Mouse (Mus musculus): ENCODE measurements around the gene Cdk2ap1.
A peak's percentile ranks its signal among the peaks of the same experiment; 100 is the strongest.
"Not testable (repeated sequence)": the region's sequence is repeated elsewhere in the genome, so short reads cannot be mapped to it uniquely, and the experiment has no call there.

Gene Cdk2ap1

DNA sequence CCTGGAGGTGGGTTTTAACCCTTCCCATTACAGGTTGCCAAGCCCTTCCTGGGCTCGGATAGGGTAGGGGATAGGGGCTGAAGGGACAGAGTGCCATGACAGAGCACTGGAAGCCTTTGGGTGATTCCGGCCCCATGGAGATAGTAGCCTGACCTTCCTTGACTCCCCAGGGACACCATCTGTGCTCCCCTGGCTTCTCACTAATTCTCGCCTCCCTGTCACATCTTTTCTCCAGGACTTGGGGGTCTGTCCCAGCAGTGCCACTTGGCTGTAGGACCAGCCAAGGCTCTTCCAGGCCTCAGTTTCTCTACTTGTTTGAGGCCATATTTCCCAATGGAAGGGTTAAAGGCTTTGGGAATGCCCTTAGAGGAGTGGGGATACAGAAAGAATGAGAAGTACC is 11.3 kb downstream of the Cdk2ap1 start:
- no peak for DNase-seq (ENCODE audit: low spot score)

DNA sequence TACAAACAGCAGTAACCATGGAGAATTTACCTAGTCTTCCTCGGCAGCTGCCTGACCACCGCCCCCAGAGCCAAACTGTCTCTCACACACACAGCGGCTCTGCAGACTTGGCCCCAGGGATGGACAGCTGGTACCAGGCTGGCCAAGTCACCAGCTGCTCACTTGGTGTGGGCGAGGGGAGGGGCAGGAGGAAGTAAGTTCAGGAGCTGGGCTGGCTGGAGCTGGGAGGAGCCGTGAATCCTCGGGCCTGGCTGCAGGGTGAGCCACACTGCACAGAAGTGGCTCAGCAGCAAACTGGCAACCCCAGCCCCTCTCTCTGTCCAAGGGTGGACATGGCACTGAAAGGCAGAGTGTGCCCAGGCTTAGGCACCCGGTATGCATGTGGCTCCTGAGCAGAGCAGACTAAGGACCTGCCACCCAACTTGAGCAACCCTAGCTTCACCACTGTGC is 11.7 kb downstream of the Cdk2ap1 start:
- no peak for DNase-seq (ENCODE audit: low spot score)

DNA sequence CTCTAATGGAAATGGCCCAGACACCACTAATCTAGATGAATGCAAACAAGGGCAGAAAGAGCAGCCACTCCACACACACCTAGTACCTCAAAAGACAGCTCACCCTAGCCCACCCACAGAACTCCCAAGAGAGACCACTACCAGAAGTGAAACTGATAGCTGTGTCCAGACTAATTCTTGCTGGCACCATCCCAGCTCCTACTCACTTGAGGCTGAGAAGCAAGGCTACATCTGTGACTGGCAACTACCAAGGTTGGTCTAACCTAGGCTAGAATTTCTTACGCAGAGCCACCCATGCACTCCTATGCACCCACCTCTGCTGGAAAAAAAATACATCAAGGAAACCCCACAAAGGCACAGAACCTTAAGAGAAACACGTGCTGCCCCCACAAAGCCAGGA is 12.5 kb downstream of the Cdk2ap1 start:
- no peak for DNase-seq (ENCODE audit: low spot score)

DNA sequence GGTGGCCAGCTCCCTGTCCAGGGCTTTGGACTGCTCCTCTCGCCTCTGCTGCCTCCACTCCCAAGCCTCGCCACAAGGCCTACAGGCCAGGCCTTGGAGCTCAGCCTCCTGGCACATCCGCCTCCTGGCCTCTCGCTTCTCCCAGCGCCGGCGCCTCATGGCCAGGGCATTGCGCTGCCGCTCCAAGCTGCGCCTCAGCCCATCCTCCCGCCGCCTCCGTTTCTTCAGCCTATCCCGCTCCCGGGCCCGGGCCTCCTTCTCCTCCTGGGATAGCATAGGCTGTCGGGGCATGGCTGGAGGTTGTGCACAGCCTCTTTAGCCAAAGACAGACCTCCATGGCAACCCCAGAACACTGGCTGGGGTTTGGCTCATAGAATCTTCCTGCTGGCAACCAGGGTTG is 13.7 kb downstream of the Cdk2ap1 start:
- DNase-seq (ENCODE audit: low spot score), result no peak

DNA sequence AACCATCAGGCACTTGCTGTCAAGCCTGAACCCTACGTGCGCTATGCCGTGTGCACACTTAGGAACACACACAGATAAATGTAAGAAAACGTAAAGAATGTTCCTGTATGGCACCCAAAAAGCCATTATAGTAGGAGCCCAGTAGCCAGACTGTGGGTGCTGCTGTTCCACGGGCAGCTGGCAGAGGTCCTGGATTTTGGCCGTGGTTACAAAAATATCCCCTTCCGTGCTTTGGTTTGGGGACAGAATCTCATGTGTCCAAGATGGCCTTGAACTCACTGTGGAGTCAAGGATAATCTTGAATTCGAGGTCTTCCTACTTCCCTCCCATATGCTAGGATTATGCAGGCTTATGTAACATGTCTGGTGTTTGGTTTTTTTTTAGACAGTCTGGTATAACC is 20.0 kb downstream of the Cdk2ap1 start:
- DNase-seq (ENCODE audit: low spot score), result no peak

DNA sequence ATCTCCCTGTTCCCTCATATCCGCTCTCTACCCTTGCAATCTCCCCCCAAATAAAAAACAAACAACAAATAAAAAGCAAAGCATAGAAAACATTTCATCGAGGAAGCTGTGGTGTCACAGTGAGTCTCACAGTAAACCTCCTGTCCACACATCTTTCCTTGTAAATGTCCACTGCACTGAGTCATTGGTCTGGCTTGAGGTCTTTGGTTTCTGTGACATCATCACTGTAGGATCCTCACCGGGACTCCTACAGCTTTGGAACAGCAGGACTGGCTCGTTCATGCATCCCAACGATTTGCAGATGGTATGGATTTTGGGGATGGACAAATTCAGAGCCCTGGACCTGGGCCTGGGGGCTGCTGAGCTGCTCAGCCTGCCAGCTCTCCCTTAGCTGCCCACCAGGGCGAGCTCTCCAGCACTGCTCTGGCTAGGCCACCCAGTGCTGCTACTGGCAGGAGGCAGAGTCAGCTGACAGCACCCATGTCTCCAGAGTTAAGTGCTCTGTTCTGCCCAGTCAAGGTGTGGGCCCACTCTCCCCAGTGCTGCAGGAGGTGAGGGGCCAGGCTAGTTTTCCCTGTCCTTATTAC is 21.0 kb downstream of the Cdk2ap1 start:
- DNase-seq (ENCODE audit: low spot score), result not testable (repeated sequence)

DNA sequence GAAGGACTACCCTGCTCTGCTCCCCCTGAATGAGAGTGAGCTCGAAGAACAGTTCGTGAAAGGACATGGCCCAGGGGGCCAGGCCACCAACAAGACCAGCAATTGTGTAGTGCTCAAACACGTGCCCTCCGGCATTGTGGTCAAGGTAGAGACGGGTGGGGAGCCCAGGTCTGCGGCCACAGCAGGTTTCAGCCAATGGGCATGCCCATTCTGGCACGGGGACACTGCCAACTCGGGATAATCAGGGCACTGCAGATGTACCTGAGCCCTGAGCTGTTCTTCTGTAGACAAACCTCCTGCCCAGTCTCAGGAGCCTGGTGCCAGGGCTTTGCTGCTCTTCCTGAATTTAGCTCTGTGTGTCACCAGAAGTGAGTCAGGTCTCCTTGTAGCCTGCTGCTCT is 24.1 kb downstream of the Cdk2ap1 start:
- DNase-seq (ENCODE audit: low spot score), result no peak

DNA sequence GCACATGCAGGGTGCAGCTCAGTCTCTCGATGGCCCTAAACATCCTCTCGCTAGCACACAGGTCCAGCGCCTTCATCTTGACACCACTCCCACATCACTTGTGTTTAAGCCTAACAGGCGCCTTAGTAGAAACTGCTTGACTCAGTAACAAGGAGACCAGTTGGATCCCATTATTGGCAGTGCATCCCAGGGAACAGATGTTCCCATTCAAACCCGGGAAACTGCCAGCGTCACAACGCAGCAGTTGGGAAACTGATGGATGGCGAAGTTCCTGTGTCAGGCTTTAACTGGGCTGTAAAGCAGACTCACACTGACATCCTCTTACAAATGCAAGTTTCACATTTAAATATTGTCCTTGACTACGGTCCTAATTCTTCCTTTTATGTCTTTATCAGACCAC is 25.0 kb downstream of the Cdk2ap1 start:
- no peak for DNase-seq (ENCODE audit: low spot score)

DNA sequence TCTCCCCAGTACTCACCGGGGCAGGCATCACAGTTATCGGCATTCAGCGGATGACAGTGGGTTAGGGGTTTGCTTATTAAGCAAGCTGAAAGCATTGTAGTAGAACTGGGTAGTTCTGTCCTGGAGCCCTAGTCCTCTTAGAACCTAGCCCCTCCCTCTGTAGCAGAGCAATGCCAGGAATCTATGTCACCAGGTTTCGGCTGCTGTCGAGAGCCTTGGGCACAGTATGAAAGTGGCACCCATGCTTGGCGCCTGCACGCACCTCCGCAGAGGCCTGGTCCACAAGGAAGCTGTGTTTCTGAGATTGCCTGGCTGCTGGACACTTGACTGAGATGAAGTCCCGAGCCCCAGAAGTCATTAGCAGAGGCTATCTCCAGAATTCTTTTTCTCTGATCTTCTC is 25.8 kb downstream of the Cdk2ap1 start:
- no peak for DNase-seq (ENCODE audit: low spot score)

DNA sequence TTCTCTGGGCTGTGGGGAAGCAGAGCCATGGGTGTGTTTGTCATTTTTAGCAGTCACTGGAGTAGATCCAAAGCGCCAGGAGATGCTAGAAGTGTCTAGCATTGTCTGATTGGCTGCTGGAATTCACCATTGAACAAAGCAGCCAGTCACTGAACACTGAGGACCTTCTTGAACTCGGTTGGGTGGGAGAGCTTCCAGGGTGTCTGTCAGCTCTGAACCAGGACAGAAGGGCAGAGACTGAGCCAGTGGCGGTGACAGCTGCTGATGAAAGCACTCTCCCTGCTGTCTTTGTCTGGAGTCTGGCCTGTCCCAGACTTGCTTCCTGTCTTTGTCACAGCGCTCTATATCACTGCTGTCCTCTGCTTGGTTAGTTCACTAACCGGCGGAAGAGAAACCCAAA is 28.5 kb downstream of the Cdk2ap1 start:
- no peak for DNase-seq (ENCODE audit: low spot score)

DNA sequence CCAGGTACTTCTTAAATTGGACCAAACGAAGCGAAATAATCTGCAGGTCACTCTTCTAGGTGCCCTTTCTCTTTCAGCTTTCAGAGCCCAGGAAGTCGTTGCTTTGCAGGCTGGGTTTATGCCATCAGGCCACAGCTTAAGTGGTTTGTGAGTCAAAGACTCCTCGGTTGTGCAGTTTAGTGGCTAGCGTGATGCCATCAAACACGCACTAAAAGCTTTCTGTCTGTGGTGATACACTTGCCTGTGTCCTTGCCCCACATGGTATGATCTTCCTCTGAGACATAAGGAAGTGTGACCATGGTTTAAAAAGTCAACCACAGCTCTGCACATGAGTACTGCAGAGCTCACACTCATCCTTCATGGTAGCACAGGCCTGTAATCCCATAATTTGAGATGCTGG is 32.8 kb downstream of the Cdk2ap1 start:
- no peak for DNase-seq (ENCODE audit: low spot score)

DNA sequence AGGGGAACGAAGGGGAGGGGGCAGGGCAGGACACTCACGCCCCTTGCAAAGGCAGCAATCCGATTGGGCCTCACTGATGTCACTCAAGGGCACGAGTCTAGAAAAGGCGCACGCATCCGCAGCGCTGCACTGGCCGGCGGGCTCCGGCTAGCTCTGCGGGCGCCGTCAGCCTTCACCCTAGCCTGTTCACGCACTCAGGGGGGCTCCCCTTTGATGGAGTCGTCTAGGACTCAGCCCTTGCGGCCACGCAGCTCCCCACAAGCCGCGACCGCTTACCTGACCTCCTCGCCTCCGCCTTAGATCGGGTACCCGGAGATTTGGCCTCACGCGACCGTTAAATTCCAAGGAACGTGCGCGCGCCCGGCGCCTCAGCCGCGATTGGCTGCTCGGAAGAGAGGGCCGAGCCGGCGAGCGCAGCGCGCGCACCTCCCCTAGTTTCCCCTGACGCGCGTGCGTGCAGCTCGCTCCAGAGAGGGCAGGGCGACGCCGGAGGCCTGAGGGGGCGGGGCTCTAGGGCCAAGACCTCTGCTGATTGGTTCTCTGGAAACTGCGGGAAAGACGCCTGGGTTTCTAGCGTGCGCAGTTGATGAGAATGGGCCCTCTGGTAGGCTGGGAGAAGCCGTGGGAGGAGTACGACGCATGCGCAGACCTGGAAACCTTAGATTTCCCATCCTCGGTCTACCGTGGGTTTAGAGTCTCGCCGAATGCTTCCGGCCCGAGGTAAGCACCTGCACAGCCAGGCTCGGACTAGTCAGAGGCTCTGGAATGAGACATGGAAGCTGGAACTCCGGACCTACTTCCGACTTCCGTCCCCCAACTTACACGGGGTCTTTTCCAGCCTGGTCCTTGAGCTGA is 35.1 kb downstream of the Cdk2ap1 start, which contains the start of the genes Mphosph9 and 2810006K23Rik:
Gene Mphosph9 (minus strand): TSS at position 463 of the 855 bp plus-strand sequence.
Gene 2810006K23Rik (plus strand): TSS at position 580 of the 855 bp plus-strand sequence.
- peak; percentile 99 for DNase-seq (ENCODE audit: low spot score)

DNA sequence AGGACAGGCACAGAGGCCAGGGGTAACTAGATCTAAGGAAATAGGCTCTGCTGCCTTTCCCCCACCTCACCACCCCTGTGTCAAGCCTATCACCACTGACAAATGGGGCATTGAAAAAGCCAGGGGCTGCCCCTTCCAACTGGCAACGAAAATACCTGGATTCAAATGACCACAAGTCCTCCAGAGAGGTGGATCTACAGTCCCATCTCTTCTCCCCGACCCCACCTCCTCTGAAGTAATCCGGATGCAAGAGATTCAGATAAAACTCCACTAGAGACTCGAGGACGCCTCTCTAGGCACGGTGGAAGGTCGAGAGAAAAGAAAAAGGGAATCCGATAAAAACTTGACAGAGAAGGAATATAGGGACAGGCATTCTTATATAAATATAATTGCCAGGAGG is 36.1 kb downstream of the Cdk2ap1 start:
- no peak for DNase-seq (ENCODE audit: low spot score)

DNA sequence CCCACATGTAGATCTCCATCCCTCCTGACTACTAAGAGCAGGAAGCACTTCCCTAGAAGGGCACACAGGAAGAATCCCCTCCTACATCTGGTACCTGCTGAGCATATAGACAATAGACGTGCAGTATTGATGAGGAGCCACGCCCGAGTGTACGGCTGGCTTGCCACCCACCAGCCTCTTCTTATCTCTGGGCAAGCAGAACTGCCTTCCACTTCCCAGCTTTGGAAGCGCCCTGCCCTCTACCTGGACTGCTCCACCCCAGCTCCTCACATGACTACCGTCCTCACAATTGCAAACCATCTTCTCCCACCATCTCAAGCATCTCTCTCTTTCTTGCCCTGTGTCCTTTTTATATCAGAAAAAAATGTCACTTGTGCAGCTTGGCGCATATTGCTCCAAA is 45.2 kb downstream of the Cdk2ap1 start:
- DNase-seq (ENCODE audit: low spot score), result no peak

DNA sequence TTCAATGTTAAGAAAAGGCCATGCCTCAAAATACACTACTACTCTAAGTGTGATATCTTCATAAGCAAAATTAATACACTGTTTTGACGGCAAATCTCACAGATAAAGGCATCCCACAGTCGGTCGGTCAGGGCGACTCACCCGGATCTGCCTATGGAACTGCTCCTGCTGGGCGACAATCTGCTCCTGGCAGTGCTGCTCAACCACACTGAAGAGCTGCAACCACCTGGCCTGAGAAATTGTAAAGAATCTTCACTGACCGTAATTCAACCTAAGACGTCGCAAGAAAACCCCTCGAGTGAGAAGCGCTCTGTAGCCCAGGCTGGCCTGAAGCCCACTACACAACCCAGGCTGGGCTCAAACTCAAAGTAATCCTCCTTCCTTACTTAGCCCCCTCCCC is 46.9 kb downstream of the Cdk2ap1 start:
- DNase-seq (ENCODE audit: low spot score), result no peak

DNA sequence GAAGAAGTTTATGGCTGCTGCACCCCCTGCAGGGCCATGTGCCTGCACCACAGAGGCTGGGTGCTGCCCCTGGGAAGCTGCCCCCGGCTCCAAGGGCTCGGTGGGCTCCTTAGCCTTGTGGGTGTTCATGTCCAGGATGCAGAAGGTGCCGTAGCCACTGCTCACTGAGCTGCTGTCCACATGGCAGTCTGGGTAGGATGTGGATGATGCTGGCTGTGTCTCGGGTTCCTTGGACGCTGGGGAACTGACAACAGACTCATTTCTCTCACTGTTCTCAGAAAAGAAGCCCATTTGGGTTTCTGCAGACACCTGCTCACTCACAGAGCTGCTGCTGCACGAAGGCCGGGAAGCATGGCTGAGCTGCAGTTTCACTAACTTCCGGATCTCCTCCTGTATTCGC is 47.4 kb downstream of the Cdk2ap1 start:
- DNase-seq (ENCODE audit: low spot score), result no peak

DNA sequence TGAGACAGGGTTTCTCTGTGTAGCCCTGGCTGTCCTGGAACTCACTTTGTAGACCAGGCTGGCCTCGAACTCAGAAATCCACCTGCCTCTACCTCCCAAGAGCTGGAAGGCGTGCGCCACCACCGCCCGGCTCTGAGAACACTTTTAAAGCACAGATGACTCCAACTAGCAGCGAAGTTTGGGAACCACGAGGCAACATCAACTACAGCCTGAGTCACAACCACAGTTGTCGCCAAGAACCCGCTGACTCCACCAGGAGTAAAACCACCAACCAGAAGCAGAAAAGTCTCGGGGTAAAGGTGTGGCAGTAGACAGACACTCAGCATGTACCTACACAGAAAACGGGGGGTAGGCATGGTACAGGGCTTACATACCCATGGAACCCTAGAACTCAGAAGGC is 52.8 kb downstream of the Cdk2ap1 start:
- DNase-seq (ENCODE audit: low spot score), result no peak

DNA sequence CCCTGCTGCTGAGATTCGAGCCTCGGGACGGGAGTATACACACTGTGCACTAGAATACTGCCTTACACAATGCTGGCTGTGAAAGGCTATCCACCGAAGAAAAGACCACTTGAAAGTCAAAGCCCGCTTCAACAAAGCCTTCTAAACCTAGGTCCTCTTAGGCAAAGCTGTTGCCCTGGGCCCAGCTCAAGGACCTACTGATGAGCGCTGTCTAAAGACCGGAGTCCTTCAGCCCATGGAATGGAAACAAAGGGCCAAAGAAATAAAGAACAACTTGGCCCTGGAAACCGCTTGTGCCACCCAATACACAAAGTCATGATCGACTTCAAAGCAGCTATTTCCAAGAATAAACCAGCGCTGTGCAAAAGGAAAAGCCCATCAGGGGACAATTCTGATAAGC is 53.7 kb downstream of the Cdk2ap1 start:
- DNase-seq (ENCODE audit: low spot score), result no peak

DNA sequence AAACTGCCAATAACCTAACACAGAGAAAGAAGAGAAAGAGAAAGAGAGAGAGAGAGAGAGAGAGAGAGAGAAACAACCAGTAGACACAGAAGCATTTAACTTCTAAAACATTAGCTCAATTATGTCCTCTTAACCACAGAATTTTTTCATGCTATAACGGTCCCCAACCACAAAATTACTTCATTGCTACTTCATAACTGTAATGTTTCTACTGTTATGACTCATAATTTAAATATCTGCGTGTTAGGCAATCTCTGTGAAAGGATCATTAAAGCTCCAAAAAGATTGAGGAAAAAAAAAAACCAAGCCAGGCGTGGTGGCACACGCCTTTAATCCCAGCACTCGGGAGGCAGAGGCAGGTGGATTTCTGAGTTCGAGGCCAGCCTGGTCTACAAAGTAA is 60.0 kb downstream of the Cdk2ap1 start:
- not testable (repeated sequence) for DNase-seq (ENCODE audit: low spot score)

DNA sequence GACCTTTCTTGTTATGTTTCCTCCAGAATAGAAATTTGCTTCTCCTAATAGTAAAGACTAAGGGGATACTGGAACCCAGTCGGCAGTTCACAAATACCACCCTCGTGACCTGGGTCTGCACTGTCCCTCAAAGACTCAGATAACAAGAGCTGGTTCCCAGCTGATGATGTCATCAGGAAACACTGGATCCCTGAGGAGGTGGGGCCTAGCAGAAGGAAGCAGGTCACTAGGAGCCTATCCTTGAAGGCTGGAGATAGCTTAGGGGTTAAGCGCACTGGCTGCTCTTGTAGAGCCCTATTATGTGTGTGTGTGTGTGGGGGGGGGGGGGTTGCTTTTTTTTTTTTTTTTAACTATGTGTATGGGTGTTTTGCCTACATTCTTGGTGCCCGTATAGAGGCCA is 62.8 kb downstream of the Cdk2ap1 start:
- no peak for DNase-seq (ENCODE audit: low spot score)

DNA sequence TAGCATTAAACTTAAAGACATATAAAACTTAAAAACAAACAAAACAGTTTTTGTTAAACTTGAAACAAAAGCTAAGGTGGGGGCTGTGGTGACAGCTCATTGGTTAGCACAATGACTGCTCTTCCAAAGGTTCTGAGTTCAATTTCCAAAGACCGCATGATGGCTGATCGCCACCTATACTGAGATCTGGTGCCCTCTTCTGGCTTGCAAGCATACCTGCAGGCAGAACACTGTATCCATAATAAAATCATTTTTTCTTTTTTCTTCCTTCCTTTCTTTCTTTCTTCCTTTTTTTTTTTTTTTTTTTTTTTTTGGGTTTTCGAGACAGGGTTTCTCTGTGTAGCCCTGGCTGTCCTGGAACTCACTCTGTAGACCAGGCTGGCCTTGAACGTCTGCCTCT is 63.6 kb downstream of the Cdk2ap1 start:
- not testable (repeated sequence) for DNase-seq (ENCODE audit: low spot score)

DNA sequence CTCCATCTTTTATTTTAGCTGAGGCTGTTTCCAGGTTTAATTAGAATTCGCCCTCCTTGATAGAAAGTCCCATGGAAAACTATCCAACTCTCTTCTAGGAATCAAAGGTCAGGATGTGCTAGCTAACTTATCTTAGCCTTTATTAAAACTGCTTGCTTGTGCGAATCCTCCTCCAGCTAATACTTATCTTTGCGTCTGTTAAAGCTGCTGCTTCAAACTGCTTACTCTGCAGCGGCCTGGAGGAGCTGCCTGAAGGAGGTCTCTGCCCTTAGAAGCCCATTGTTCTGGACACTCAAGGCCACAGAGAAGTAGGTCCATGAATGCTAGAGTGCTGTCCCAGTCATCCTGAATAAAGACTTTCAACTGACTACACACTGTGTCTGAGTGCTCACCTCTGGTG is 66.4 kb downstream of the Cdk2ap1 start:
- DNase-seq (ENCODE audit: low spot score), result no peak

All from spleen, adult 12 weeks (tissue).